Mouse (Mus musculus) limb, embryonic 14.5 days (tissue): Measurements from ENCODE around the gene Fblim1. TPM values are rescaled to one million over a fixed set of nuclear protein-coding genes. Genes with fewer than 3 reads are reported as not detected.
"Not testable (repeated sequence)": the region's sequence is repeated elsewhere in the genome, so short reads cannot be mapped to it uniquely, and the experiment has no call there.

Source experiments
- ATAC-seq: fragments of 200-750 bp; cut with Nextera tagmentation; 2 replicates; pipeline ENCODE4 v1.8.0; 2017; ENCODE audit warnings: low read depth, moderate number of reproducible peaks, moderate TSS enrichment; ENCODE audit not compliant: low FRiP score
- DNase-seq: peaks from one replicate; pipeline ENCODE4 v3.0.0-alpha.2; 2015; ENCODE audit warnings: low spot score
- H3K27ac ChIP-seq: fragments of 300-500 bp; sonication (generic); replicated peaks from 2 replicates; pipeline ENCODE4 v1.5.1; 2014; ENCODE audit warnings: low read depth, mild to moderate bottlenecking, low read length, moderate library complexity, mixed read lengths
- H3K27me3 ChIP-seq: fragments of 300-500 bp; sonication (generic); 2 replicates; pipeline ENCODE4 v1.6.1; 2014; ENCODE audit warnings: low read length, mixed read lengths; ENCODE audit not compliant: control insufficient read depth, insufficient read depth
- H3K36me3 ChIP-seq: fragments of 300-500 bp; sonication (generic); 2 replicates; pipeline ENCODE4 v1.6.1; 2014; ENCODE audit warnings: mild to moderate bottlenecking, low read length, moderate library complexity, mixed read lengths; ENCODE audit not compliant: control insufficient read depth, insufficient read depth
- H3K4me1 ChIP-seq: fragments of 300-500 bp; sonication (generic); 2 replicates; pipeline ENCODE4 v1.6.1; 2014; ENCODE audit warnings: antibody characterized with exemption, low read length, mixed read lengths; ENCODE audit not compliant: control insufficient read depth, insufficient read depth
- H3K4me2 ChIP-seq: fragments of 300-500 bp; sonication (generic); replicated peaks from 2 replicates; pipeline ENCODE4 v1.6.1; 2014; ENCODE audit warnings: low read depth, mild to moderate bottlenecking, low read length, moderate library complexity; ENCODE audit not compliant: severe bottlenecking
- H3K4me3 ChIP-seq: fragments of 300-500 bp; sonication (generic); replicated peaks from 2 replicates; pipeline ENCODE4 v1.5.1; 2014; ENCODE audit warnings: low read length
- H3K9ac ChIP-seq: fragments of 300-500 bp; sonication (generic); 2 replicates; pipeline ENCODE4 v1.6.1; 2014; ENCODE audit warnings: mild to moderate bottlenecking, low read depth, low read length, moderate library complexity; ENCODE audit not compliant: severe bottlenecking
- H3K9me3 ChIP-seq: fragments of 300-500 bp; sonication (generic); 2 replicates; pipeline ENCODE4 v1.6.1; 2016; ENCODE audit warnings: low read length; ENCODE audit not compliant: control insufficient read depth
- POLR2A ChIP-seq: fragments of 200-500 bp; IDR thresholded peaks from 2 replicates; pipeline ENCODE4 v1.8.0; 2012; ENCODE audit warnings: inconsistent platforms, mild to moderate bottlenecking, moderate library complexity, borderline replicate concordance; ENCODE audit not compliant: insufficient read depth, insufficient read length; ENCODE audit errors: extremely low read depth
- WGBS: fragments of 180-500 bp; shearing (Covaris S2); extraction: QIAGEN DNeasy Blood & Tissue Kit; methylation state at CpG from one replicate; pipeline ENCODE4 v1.1.7; 2014; 5-methylcytosine and 5-hydroxymethylcytosine counted together
- polyA plus RNA-seq, 2 experiments: library from polyadenylated mRNA; depleted of rRNA in 1 of 2; stranded (reverse) in 1 of 2; unstranded in 1 of 2; fragments of >200 nt; fragmentation: Nextera tagmentation in 1 of 2; extraction: Ambion mirVana in 1 of 2; gene quantifications; 2 replicates each; pipeline versions ENCODE4 v1.2.1 to v1.2.3; 2012 to 2014

Gene Fblim1
- polyA plus RNA-seq, 2 experiments = 33.7 to 52.2 TPM

DNA sequence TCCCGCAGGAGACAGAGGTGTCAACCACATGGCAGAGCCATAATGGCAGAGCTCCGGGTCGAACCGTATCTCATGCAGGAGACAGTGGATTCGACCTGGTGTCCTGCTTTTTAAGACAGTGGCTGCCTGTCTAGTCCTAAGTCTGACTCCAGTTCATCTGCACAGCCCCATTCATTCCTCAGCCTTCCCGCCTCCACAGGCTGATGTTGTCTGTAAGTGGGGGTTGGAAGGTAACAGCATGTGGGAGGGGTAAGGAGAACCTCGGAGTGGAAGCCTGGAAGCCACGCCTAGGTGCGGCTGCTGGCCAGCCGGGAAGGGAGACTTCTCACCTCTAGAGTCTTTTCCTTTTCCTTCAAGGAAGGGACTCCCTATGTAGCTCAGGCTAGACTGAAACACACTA is 34.0 kb downstream of the Fblim1 start:
- H3K9me3 ChIP-seq = no peaks in the 10 kb centered on the region
- TF ChIP-seq POLR2A = no peak
- no peak for ATAC-seq
- DNase-seq = no peak
- H3K27ac ChIP-seq = no peak overlapping the region
- peaks cover 10% of the 10 kb centered on the region for H3K4me1 ChIP-seq
- no peak overlapping the region for H3K9ac ChIP-seq
- H3K36me3 ChIP-seq = 0 out of 2 replicates have a peak, but pooled peaks cover 4% of the 10 kb centered on the region
- 54% methylated on average over 10 of the region's 10 CpGs for WGBS
- H3K4me2 ChIP-seq = no peak overlapping the region
- H3K4me3 ChIP-seq = no peak overlapping the region
- H3K27me3 ChIP-seq = no peaks in the 10 kb centered on the region

DNA sequence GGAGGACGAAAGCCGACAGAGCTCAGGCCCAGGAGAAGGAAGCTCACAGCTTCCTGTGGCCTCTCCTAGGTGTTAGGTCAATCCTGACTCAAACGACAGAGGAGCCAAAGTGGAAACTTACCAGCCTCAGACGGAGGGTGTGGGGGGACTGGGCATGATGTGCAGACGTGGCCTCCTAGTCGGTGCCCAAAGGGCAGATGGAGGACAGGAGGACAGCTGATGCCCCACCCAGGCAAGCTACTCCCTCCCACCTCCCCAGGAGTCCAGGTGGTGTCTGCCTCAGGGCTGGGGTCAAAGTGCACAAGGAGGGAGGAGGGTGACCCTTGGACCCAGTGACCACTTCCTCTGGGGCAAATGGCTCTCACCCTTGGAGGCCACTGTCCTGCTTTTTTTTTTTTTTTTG is 34.6 kb downstream of the Fblim1 start:
- no peak overlapping the region for H3K27ac ChIP-seq
- no peak for ATAC-seq

DNA sequence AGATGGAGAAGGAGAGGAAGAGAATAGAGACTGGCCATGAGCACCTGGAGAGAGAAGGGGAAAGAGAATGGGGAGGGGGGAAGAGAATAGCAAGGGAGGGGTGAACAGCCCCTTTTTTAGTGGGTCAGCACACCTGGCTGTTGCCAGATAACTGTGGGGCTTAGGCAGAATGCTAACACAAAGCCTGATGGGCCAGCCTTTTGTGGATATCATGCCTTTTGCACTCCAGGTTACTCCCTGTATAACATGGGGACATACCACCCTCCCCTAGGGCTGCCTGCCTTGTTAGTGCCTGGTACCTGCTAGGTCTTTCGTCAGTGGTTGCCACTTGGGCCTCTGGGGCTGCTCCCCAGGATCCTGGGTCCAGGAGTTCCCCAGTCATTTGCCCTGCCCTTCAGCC is 35.1 kb downstream of the Fblim1 start:
- 93% methylated on average over 1 of the region's 1 CpGs for WGBS
- H3K4me1 ChIP-seq = peaks cover 10% of the 10 kb centered on the region
- ATAC-seq (no peak), DNase-seq (no peak)
- H3K9ac ChIP-seq = no peak overlapping the region
- no peak overlapping the region for H3K27ac ChIP-seq
- H3K36me3 ChIP-seq = no peaks in the 10 kb centered on the region
- TF ChIP-seq POLR2A = no peak
- H3K27me3 ChIP-seq = no peaks in the 10 kb centered on the region
- no peaks in the 10 kb centered on the region for H3K9me3 ChIP-seq
- no peak overlapping the region for H3K4me2 ChIP-seq
- no peak overlapping the region for H3K4me3 ChIP-seq

More for the DNA sequence above, 34.6 kb downstream of the Fblim1 start:
- Histone ChIP-seq H3K4me1 (peaks cover 10% of the 10 kb centered on the region), H3K4me2 (no peak overlapping the region), H3K36me3 (0 out of 2 replicates have a peak, but pooled peaks cover 1% of the 10 kb centered on the region), H3K27me3 (no peaks in the 10 kb centered on the region), H3K4me3 (no peak overlapping the region), H3K9me3 (no peaks in the 10 kb centered on the region), H3K9ac (no peak overlapping the region)
- TF ChIP-seq POLR2A = no peak
- no peak for DNase-seq
- whole genome bisulfite sequencing = 47% methylated on average over 6 of the region's 6 CpGs

DNA sequence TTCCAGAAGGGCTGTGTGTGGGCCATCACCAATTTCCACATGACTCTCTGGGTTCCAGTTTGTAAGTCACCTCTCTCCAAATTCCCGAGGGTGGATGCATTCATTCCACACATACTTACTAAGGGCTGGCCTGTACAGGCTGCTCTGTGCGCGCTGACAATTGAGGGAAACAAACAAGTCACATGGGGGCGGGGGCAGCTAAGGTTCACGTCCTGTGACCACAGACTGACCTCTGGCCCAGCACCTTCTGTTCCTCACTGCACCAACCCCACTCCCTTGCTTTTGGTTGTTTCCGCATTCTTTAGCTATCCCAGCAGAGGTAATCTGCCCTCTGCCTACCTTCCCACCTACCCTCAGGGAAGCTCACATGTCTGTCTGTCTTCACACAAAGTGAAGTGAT is 35.9 kb downstream of the Fblim1 start:
- peaks cover 8% of the 10 kb centered on the region for H3K4me1 ChIP-seq
- H3K27me3 ChIP-seq = no peaks in the 10 kb centered on the region
- H3K9me3 ChIP-seq = no peaks in the 10 kb centered on the region
- TF ChIP-seq POLR2A = no peak
- no peak for DNase-seq
- H3K36me3 ChIP-seq = no peaks in the 10 kb centered on the region
- H3K4me2 ChIP-seq = no peak overlapping the region
- no peak for ATAC-seq
- 73% methylated on average over 6 of the region's 6 CpGs for WGBS
- H3K9ac ChIP-seq = no peak overlapping the region
- no peak overlapping the region for H3K4me3 ChIP-seq
- no peak overlapping the region for H3K27ac ChIP-seq

DNA sequence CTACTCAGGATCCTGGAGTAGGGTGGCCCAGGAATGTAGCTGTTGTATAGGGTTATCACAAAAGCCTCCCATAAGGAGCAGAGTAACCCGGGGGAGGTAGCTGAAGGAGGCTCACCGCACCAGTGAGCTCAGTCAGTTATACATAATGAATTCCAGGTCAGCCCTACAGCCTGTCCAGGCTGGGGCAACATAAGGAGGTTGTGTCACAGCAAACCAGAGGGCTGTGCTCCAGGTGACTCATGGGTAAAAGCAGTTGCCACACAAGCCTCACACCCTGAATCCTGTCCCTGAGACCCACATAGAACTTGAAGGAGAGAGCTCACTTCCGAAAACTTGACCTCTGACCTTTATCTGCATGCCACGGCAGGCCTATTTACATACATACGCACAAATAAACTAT is 36.9 kb downstream of the Fblim1 start:
- no peak overlapping the region for H3K4me3 ChIP-seq
- no peak overlapping the region for H3K27ac ChIP-seq
- ATAC-seq (no peak), DNase-seq (no peak)
- no peak overlapping the region for H3K9ac ChIP-seq
- H3K36me3 ChIP-seq = no peaks in the 10 kb centered on the region
- H3K27me3 ChIP-seq = no peaks in the 10 kb centered on the region
- no peaks in the 10 kb centered on the region for H3K9me3 ChIP-seq
- TF ChIP-seq POLR2A = no peak
- H3K4me2 ChIP-seq = no peak overlapping the region
- WGBS = 81% methylated on average over 5 of the region's 5 CpGs
- peaks cover 6% of the 10 kb centered on the region; the same call in 1 of the 2 replicates for H3K4me1 ChIP-seq

DNA sequence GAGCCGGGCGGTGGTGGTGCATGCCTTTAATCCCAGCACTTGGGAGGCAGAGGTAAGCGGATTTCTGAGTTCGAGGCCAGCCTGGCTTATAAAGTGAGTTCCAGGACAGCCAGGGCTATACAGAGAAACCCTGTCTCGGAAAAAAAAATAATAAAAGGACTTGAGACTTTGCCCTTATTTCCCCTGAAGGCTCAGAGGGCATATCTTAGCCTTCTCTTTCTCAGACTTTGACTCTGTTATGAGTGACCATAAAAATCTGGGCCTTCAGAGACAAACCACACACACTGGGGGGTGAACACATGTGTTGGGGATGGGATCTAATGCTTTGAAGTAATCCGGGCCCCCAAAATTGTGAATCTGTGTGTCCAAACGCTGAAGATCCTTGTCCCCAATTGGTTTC is 38.7 kb downstream of the Fblim1 start:
- not testable (repeated sequence) for H3K36me3 ChIP-seq, H3K9me3 ChIP-seq, H3K4me3 ChIP-seq, H3K9ac ChIP-seq, H3K27me3 ChIP-seq, DNase-seq, ATAC-seq, H3K4me1 ChIP-seq, H3K27ac ChIP-seq, H3K4me2 ChIP-seq
- WGBS = 83% methylated on average over 7 of the region's 7 CpGs
